Mouse (Mus musculus) liver, embryonic 14.5 days (tissue): ENCODE results near the gene Svs3b. TPM values are rescaled to one million over a fixed set of nuclear protein-coding genes. Genes with fewer than 3 reads are reported as not detected.
"Not testable (repeated sequence)": the region's sequence is repeated elsewhere in the genome, so short reads cannot be mapped to it uniquely, and the experiment has no call there.

Experiments used
- ATAC-seq: fragments of 200-750 bp; cut with Nextera tagmentation; 2 replicates; pipeline ENCODE4 v1.8.0; 2017; ENCODE audit warnings: moderate number of reproducible peaks, mild to moderate bottlenecking, moderate library complexity; ENCODE audit not compliant: insufficient read depth
- DNase-seq, 3 experiments: peaks; one replicate each; pipeline ENCODE4 v3.0.0-alpha.2; 2012 to 2013; ENCODE audit warnings: low read depth in 3 of 3, low spot score in 3 of 3
- H3K27ac ChIP-seq: fragments of 300-500 bp; sonication (generic); 2 replicates; pipeline ENCODE4 v1.5.1; 2014; ENCODE audit warnings: moderate library complexity, mild to moderate bottlenecking, control low read depth, inconsistent platforms
- H3K27me3 ChIP-seq: fragments of 300-500 bp; sonication (generic); 2 replicates; pipeline ENCODE4 v1.6.1; 2014; ENCODE audit warnings: mild to moderate bottlenecking, low read length, moderate library complexity; ENCODE audit not compliant: control insufficient read depth, insufficient read depth
- H3K36me3 ChIP-seq: fragments of 300-500 bp; sonication (generic); replicated peaks from 2 replicates; pipeline ENCODE4 v1.6.1; 2014; ENCODE audit warnings: low read depth; ENCODE audit not compliant: control insufficient read depth, insufficient read depth
- H3K4me1 ChIP-seq, 2 experiments: fragments of 200-500 bp in 1 of 2; fragments of 300-500 bp in 1 of 2; sonication (generic) in 1 of 2; replicated peaks; 2 replicates each; pipeline ENCODE4 v1.6.1; 2012 to 2014; ENCODE audit warnings: antibody characterized with exemption in 1 of 2, inconsistent platforms in 1 of 2, low read length in 1 of 2; ENCODE audit not compliant: control insufficient read depth in 2 of 2, insufficient read depth in 2 of 2
- H3K4me2 ChIP-seq: fragments of 300-500 bp; sonication (generic); 2 replicates; pipeline ENCODE4 v1.6.1; 2014; ENCODE audit warnings: low read depth, mild to moderate bottlenecking, control low read depth, moderate library complexity
- H3K4me3 ChIP-seq, 2 experiments: fragments of 200-500 bp in 1 of 2; fragments of 300-500 bp in 1 of 2; sonication (generic) in 1 of 2; 2 replicates each; pipeline ENCODE4 v1.5.1; 2012 to 2014; ENCODE audit warnings: low read depth in 2 of 2, low read length in 2 of 2, mild to moderate bottlenecking in 2 of 2, control low read depth in 1 of 2, inconsistent platforms in 1 of 2, moderate library complexity in 1 of 2; ENCODE audit not compliant: insufficient read depth in 1 of 2
- H3K9ac ChIP-seq: fragments of 300-500 bp; sonication (generic); replicated peaks from 2 replicates; pipeline ENCODE4 v1.6.1; 2014; ENCODE audit warnings: mild to moderate bottlenecking, control low read depth, moderate library complexity
- H3K9me3 ChIP-seq: fragments of 300-500 bp; sonication (generic); 2 replicates; pipeline ENCODE4 v1.6.1; 2016; ENCODE audit warnings: low read length, mixed read lengths; ENCODE audit not compliant: control insufficient read depth
- CTCF ChIP-seq: IDR thresholded peaks from 2 replicates; pipeline ENCODE4 v1.5.1; 2016; ENCODE audit warnings: antibody characterized with exemption, low read depth, control low read depth
- EP300 ChIP-seq: IDR thresholded peaks from 2 replicates; pipeline ENCODE4 v1.6.1; 2016; ENCODE audit warnings: antibody characterized with exemption, low read depth
- WGBS: fragments of 180-500 bp; shearing (Covaris S2); extraction: QIAGEN DNeasy Blood & Tissue Kit; methylation state at CpG from one replicate; pipeline ENCODE4 v1.1.7; 2014; ENCODE audit not compliant: insufficient replicate concordance; 5-methylcytosine and 5-hydroxymethylcytosine counted together
- polyA plus RNA-seq, 2 experiments: library from polyadenylated mRNA; depleted of rRNA in 1 of 2; stranded (reverse) in 1 of 2; unstranded in 1 of 2; fragments of >200 nt; fragmentation: Nextera tagmentation in 1 of 2; extraction: Ambion mirVana in 1 of 2; gene quantifications; 2 replicates each; pipeline versions ENCODE4 v1.2.1 to v1.2.3; 2012 to 2014

The Svs3b gene
- polyA plus RNA-seq (2012; rRNA removed) (not detected in 2 replicates), polyA plus RNA-seq (2014; fragmentation: Nextera tagmentation; extraction: Ambion mirVana) (not detected in 2 replicates)

GRCm38 (mm10) chr2:164256540-164256939, at the start of gene Svs3b:
Gene Svs3b (minus strand): TSS chr2:164256640.
- not testable (repeated sequence) for H3K9me3 ChIP-seq, H3K4me1 ChIP-seq, H3K4me3 ChIP-seq, H3K9ac ChIP-seq, DNase-seq, ATAC-seq, H3K4me2 ChIP-seq, H3K27me3 ChIP-seq, H3K27ac ChIP-seq, H3K36me3 ChIP-seq
- 72% methylated on average over 1 of the region's 1 CpGs for WGBS

- not testable (repeated sequence) for H3K27ac ChIP-seq, ATAC-seq, H3K36me3 ChIP-seq, H3K27me3 ChIP-seq, DNase-seq, H3K9ac ChIP-seq, H3K4me2 ChIP-seq, H3K9me3 ChIP-seq, H3K4me1 ChIP-seq, H3K4me3 ChIP-seq
- WGBS = 54% methylated on average over 1 of the region's 1 CpGs
Observed at GRCm38 (mm10) chr2:164288968-164289367, 32.5 kb upstream of the Svs3b start, which contains the start of gene Svs3a. Gene Svs3a (plus strand): TSS chr2:164289268.

GRCm38 (mm10) chr2:164278359-164278758, 21.9 kb upstream of the Svs3b start, which contains the start of gene Svs4:
Gene Svs4 (minus strand): TSS chr2:164278459.
- no peak within 1 kb of the TSS for H3K4me3 ChIP-seq
- no peaks in the 10 kb centered on the region for H3K36me3 ChIP-seq
- TF ChIP-seq CTCF (no peak), EP300 (no peak)
- no peaks in the 10 kb centered on the region for H3K27me3 ChIP-seq
- 68% methylated on average over 4 of the region's 4 CpGs for WGBS
- DNase-seq = no peak
- no peaks in the 10 kb centered on the region for H3K4me1 ChIP-seq
- H3K27ac ChIP-seq = no peak within 1 kb of the TSS
- H3K9me3 ChIP-seq = no peaks in the 10 kb centered on the region
- ATAC-seq = no peak
- no peak within 1 kb of the TSS for H3K4me2 ChIP-seq
- no peak within 1 kb of the TSS for H3K9ac ChIP-seq

- Histone ChIP-seq H3K4me1 (no peaks in the 10 kb centered on the region), H3K27me3 (no peaks in the 10 kb centered on the region), H3K4me2 (no peak within 1 kb of the TSS), H3K9me3 (no peaks in the 10 kb centered on the region), H3K27ac (no peak within 1 kb of the TSS), H3K4me3 (no peak within 1 kb of the TSS), H3K9ac (no peak within 1 kb of the TSS), H3K36me3 (no peaks in the 10 kb centered on the region)
- no peak for DNase-seq
- no peak for TF ChIP-seq CTCF
- no peak for TF ChIP-seq EP300
- ATAC-seq = no peak
- 51% methylated on average over 3 of the region's 3 CpGs for WGBS
Observed at GRCm38 (mm10) chr2:164238366-164238765, 18.1 kb downstream of the Svs3b start, which contains the start of gene Svs2. Gene Svs2 (minus strand): TSS chr2:164238466.

DNA sequence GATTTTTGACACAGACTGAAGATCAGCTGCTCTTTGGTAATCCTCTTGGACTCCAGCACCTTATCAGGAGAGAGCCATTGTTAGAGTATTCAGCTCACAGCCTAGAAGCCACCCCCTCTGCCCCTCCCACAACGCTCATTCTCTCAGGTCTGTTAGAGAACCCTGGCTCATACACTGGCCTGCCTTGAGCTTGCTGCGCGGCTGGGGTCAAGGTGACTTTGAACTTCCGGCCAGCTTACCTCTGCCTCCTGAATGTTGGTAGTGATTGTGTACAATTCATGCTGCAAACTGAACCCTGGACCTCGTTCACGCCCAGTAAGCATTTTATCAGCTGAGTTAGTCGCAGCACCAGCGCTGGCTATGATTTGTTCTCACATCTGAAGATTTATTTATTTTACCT, 23.8 kb downstream of the Svs3b start:
- no peak overlapping the region for H3K4me2 ChIP-seq
- H3K27ac ChIP-seq = no peak overlapping the region
- H3K36me3 ChIP-seq = no peaks in the 10 kb centered on the region
- no peak overlapping the region for H3K9ac ChIP-seq
- TF ChIP-seq CTCF = no peak
- no peak for TF ChIP-seq EP300
- WGBS = 69% methylated on average over 8 of the region's 8 CpGs
- H3K9me3 ChIP-seq = no peaks in the 10 kb centered on the region
- no peak for ATAC-seq
- H3K4me1 ChIP-seq = no peaks in the 10 kb centered on the region
- H3K27me3 ChIP-seq = no peaks in the 10 kb centered on the region
- no peak for DNase-seq
- H3K4me3 ChIP-seq = no peak overlapping the region
